Mouse (Mus musculus): Measurements from ENCODE around the gene Asap3. TPM values are rescaled to one million over a fixed set of nuclear protein-coding genes. Genes with fewer than 3 reads are reported as not detected.

Asap3 gene
- total RNA-seq, 2 experiments from 2014 or later: not detected

- no peak for ATAC-seq (replicated peaks; ENCODE audit: low FRiP score, low TSS enrichment, poor library complexity, severe bottlenecking)
These were observed 41.7 kb downstream of the Asap3 start, which contains the start of gene Tcea3 for GRCm38 (mm10) chr4:136247729-136248463. TSS of gene Tcea3 (plus strand) at chr4:136247729.

GRCm38 (mm10) chr4:136248464-136249331 is 42.5 kb downstream of the Asap3 start:
- no peak for ATAC-seq (replicated peaks; ENCODE audit: low FRiP score, low TSS enrichment, poor library complexity, severe bottlenecking)

DNA sequence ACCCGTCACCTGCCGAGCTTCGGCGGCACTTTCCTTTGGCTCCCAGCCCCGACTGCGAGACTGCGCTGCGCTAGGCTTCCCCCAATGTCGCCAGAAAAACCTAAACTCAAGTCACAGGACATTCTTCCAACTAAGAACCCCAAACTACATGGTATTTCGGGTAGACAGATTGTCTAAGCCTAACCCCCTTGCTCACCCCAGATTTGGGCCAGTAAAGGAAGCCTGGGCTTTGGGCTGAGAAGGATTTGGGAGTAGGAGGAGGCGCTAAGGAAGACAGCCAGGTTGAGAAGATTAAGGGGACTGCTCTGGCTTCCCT is 43.1 kb downstream of the Asap3 start:
- ATAC-seq (replicated peaks; ENCODE audit: low FRiP score, low TSS enrichment, poor library complexity, severe bottlenecking): no peak

- ATAC-seq (replicated peaks; ENCODE audit: low FRiP score, low TSS enrichment, poor library complexity, severe bottlenecking): no peak
These were observed 43.6 kb downstream of the Asap3 start for GRCm38 (mm10) chr4:136249780-136250179.

- ATAC-seq (replicated peaks; ENCODE audit: low FRiP score, low TSS enrichment, poor library complexity, severe bottlenecking): no peak
These were observed 49.8 kb downstream of the Asap3 start for GRCm38 (mm10) chr4:136255919-136256318.

DNA sequence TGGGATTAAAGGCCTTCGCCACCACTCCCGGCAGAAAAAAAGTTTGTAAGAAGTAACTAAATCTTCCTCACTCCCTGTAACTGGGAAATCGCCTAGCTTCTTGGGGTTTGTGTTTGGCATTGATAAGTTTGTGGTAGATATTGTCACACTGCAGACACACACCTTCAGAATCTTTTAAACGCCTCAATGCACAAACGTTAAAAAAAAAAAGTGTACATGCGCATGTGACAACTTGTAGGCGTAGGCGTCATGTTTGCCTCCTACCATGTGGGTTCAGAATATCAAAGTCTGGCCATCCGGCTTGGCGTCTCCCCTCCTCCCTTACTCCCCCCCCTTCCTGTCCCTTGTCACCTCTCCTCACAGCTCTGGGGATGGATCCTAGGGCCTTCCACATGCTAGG is 50.5 kb downstream of the Asap3 start:
- ATAC-seq (replicated peaks; ENCODE audit: low FRiP score, low TSS enrichment, poor library complexity, severe bottlenecking): peak; percentile 21; the same call in 1 of the 2 replicates

DNA sequence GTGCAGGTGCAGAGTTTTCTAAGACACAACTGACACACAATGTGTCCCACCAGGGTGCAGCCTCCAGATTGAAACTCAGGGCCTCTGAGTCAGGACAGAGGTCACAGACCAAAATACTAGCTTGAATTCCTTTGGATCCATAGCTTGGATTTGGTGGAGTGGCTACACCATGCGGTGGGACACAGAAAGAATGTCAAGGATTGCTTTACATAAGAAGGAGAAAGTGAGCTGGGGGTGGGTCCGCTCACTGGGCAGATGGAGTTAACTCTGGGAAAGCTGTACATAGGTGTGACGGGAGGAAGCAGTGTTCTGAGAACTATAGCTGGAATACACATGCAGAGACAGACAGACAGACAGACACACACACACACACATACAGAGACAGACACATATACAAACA is 53.8 kb downstream of the Asap3 start:
- no peak for ATAC-seq (replicated peaks; ENCODE audit: low FRiP score, low TSS enrichment, poor library complexity, severe bottlenecking)

GRCm38 (mm10) chr4:136260491-136261180 is 54.5 kb downstream of the Asap3 start:
- peak; percentile 36; the same call in 1 of the 2 replicates for ATAC-seq (replicated peaks; ENCODE audit: low FRiP score, low TSS enrichment, poor library complexity, severe bottlenecking)

GRCm38 (mm10) chr4:136261912-136262311 is 55.7 kb downstream of the Asap3 start:
- no peak for ATAC-seq (replicated peaks; ENCODE audit: low FRiP score, low TSS enrichment, poor library complexity, severe bottlenecking)

GRCm38 (mm10) chr4:136263555-136263954 is 57.4 kb downstream of the Asap3 start:
- no peak for ATAC-seq (replicated peaks; ENCODE audit: low FRiP score, low TSS enrichment, poor library complexity, severe bottlenecking)

DNA sequence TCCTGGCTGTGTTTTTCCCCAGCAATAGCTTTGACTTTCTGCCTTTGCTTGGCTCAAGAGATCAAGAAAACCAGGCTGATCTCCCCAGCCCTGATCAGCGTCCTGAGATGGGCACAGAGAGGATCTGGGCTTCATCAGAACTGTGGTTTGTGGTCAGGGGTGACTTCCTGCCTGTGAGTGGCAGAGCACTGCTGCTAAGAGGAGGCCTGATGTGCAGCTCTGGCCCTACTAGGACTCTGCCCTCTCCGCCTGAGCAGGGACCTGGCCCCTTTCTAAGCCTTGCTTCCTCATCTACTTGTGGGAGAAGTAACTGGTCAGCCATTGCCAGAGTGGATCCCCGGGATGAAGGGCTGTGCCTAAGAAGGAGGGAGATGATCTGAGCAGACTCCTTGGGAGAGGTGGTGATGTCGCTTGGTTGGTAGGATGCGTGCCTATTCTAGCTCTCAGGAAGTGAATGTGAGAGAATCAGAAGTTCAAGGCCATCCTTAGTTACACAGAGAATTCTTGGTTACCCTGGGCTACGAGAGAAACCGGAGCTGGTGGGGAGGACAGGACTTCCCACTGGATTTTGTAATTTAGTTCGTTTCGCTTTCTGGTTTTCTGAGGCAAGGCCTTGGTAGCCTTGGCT is 60.7 kb downstream of the Asap3 start:
- peak; percentile 65 for ATAC-seq (replicated peaks; ENCODE audit: low FRiP score, low TSS enrichment, poor library complexity, severe bottlenecking)

- ATAC-seq (replicated peaks; ENCODE audit: low FRiP score, low TSS enrichment, poor library complexity, severe bottlenecking): no peak
These were observed 62.7 kb downstream of the Asap3 start for GRCm38 (mm10) chr4:136268912-136269311.

- ATAC-seq (replicated peaks; ENCODE audit: low FRiP score, low TSS enrichment, poor library complexity, severe bottlenecking): no peak
These were observed 64.5 kb downstream of the Asap3 start for GRCm38 (mm10) chr4:136270648-136271047.

DNA sequence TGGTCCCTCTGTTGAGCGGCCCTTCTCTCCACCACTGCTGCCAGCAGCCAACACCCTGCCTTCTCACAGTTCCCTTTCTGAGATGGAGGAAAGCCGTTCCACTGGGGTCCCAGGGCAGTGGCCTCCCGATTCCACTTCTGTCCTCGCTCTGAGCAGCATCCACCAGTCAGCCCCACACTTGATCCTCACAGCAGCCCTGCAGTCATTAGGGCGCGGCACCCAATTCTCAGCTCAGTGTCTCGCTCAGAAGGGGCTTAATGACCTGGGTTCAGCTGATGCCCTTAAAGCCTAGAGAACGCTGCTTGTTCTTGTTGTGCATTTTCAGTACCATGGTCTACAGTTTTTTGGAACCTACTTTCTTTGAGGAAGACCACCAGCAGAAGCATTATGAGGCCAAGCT is 74.9 kb downstream of the Asap3 start:
- ATAC-seq (replicated peaks; ENCODE audit: low FRiP score, low TSS enrichment, poor library complexity, severe bottlenecking): no peak

DNA sequence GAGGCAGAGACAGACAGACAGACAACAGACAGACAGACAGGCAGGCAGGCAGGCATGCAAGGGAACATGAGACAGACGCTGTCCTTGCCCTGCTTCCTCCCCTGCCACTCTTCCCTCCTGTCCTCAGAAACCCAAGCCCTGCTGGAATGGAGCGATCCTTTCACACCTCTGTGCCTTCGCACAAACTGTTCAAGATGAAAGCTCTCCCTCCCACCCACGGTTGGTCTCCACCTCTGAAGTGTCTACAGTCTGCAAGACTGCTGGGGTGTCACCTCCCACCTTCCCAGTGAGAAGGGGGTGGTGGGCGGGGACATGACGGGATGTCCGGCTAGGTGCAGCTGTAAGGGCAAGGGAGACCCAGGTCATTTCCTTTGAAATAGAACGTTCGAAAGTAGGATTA is 75.4 kb downstream of the Asap3 start:
- no peak for ATAC-seq (replicated peaks; ENCODE audit: low FRiP score, low TSS enrichment, poor library complexity, severe bottlenecking)

- ATAC-seq (replicated peaks; ENCODE audit: low FRiP score, low TSS enrichment, poor library complexity, severe bottlenecking): no peak
These were observed 76.7 kb downstream of the Asap3 start for GRCm38 (mm10) chr4:136282621-136283480.

DNA sequence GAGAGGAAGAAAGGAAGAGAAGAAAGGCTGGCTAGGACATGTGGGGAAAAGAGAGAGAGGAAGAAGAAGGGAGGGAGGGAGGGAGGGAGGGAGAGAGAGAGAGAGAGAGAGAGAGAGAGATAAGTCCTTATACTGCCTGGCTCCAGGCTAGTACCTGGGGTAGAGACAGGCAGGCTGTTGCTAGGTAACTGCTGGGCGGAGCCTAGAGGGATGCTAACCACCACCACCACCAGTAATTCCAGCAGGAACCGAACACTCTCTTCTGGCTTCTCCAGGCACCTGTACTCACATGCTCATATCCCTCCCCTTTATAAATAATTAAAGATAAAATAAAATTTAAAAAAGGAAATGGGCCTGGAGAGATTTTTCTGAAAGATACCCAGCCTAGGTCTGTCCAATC is 77.6 kb downstream of the Asap3 start:
- ATAC-seq (replicated peaks; ENCODE audit: low FRiP score, low TSS enrichment, poor library complexity, severe bottlenecking): no peak

DNA sequence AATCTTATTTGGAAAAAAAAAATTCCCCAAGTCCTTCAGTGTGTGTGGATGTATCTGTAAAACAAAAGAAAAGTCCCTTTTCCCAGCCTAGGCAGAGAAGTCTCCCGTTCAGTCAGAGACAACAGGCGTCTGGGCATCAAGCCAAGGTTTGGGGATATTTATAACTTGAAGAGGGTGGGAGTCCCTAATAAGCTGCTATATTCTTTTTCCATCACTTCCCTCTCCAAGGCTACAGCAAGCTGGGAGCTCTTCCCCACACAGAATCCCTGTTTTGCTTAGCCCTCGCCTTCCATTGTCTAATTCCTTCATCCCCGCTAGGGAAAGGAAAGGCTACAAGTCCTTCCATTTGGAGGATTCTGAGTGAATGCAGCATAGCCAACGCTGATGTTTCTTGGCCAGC is 78.3 kb downstream of the Asap3 start, which contains the start of gene Zfp46:
Gene Zfp46 (plus strand): TSS at position 229 of the 400 bp plus-strand sequence.
- ATAC-seq (replicated peaks; ENCODE audit: low FRiP score, low TSS enrichment, poor library complexity, severe bottlenecking): no peak

GRCm38 (mm10) chr4:136284891-136285290 is 78.7 kb downstream of the Asap3 start:
- ATAC-seq (replicated peaks; ENCODE audit: low FRiP score, low TSS enrichment, poor library complexity, severe bottlenecking): no peak
